Mouse (Mus musculus) monocyte, adult 2 months (primary cell): ENCODE results near the gene Tnfaip2.

Source experiments
- DNase-seq, 2 experiments: peaks; one replicate each; pipeline ENCODE4 v3.0.0; 2022; ENCODE audit warnings: low spot score in 2 of 2, low read depth in 1 of 2

Gene Tnfaip2

DNA sequence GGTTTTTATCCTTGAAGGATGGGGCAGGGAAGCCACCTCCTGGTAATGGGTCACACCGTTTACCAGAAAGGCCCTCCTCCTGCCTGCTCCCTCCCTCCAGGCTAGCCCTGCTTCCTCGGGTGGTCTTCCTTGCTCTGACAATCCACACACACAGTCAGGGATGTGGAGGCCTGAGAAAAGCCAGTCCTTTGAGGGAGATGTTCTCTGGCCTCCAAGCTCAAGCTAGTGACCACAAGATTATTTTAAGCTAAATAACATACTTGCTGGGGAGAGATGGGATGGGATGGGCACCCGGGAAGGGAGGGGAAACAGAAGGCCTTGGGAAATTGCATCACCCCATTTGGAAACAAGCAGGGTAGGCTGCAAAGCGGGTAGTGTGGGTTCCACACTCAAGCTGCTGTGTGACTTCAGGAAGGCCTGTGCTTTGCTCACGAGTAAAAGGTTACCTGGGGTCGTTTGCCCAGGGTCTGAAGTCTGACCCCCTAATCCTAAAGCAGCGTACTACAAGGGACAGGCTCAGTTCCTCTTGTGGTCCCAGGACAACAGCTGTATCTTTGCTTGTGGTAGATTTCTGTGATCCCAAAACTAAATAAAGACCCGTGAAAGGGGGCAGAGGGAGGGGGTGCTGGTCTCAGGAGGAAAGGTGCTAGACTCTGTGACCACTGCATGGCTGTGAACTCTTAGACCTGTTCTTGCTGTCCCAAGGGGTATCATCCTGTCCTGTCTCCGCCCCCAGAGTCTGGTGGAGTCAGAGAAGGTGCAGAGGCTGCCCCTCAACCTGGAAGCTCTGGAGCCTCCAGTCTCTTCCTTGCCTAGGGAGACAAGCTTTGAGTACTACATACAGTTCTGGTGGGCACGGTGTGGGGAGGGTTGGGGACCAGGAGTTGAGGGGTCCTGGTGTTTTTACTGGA lies 1.9 kb downstream of the Tnfaip2 start:
- no peak for DNase-seq

DNA sequence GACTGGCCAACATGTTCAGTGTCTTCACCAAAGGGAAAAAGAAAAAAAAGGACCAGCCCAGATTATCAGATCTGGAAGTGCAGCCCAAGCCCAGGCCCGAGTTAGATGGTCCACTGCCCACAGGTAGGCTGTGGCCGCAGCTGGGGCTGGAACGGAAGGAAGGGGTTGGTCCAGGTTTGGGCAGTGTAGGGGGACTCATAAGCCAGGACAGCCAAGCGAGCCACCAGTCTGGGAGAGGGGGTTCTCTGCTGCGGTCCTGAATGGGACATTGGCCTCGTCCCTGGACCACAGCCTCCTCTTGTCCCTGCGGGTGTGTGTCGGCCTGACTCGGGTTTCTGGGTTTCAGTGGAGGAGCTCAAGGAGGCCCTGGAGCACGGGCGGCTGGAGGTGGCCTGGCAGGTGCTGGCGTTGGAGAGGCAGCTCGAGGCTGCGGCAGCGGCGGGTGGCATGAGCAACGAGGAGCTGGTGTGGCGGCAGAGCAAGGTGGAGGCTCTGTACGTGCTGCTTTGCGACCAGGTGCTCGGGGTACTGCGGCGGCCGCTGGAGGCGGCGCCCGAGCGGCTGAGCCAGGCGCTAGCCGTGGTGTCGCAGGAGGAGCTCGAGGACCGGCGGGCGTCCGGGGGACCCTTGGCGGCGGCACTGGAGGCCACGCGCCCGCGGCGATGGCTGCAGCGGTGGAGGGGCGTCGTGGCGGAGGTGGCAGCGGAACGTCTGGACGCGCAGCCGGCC lies 3.1 kb downstream of the Tnfaip2 start:
- no peak for DNase-seq

DNA sequence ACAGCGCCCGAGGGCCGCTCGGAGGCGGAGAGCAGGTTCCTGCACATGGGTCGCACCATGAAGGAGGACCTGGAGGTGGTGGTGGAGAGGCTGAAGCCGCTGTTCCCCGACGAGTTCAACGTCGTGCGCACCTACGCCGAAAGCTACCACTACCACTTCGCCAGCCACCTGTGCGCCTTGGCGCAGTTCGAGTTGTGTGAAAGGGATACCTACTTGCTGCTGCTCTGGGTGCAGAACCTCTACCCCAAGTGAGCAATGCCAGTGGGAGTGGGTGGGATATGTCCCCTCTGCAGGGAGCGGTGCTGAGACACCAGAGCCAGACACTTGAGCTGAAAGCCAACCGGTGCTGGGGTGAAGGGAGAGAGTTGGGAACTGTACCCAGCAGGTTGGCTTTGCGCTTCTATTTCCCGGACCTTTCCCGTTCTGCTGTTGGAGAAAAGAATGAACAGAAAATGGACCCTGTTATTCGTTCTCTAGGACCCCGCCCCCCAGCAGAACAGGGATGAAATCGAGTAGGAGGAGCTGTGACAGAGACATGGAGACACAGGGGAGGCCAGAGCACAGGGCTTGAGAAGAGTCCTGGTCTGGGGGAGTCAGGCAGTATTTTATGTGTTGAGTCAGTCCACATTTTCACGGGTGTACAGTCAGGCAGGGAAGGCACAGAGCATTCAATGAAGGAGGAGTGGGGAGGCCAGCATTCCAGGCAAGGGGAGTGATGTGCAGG lies 3.8 kb downstream of the Tnfaip2 start:
- DNase-seq: no peak

DNA sequence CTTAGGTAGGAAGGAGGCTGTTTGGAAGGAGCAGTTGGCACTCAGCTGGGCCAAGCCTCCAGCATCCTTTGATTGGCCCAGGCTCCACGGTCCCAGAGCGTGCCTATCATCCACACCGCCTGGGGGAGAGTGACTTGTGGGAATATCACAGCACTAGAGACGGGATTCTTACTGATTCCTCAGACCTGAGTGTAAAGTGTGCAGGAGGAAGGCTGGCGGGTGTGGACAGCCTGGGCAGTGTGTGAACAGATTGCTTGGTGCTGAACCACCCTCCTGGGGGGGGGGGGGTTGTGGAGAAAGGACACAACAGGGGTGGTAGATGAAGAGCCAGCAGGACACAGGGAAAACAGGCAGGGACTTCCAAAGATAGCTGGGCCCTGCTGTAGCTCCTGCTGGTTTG lies 4.5 kb downstream of the Tnfaip2 start:
- DNase-seq: no peak

DNA sequence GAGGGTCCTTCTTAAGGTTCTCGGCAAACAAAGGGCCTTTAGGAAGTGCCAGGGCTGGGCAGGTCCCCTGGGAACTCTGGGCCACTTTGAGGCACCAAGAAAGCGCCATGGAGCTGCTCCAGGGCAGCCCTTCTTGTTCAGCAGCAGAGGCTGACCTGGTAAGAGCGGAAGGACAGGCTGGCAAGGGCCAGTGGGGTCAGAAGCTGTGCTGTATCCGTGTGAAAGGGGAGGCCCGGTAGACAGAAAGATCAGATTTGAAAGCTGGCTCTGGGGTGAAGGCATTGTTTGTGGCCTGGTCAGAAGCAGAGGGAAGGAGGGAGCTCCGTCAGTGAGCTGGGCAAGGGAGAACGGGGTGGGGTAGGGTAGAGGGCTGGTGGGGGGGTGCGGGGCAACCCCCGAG lies 5.1 kb downstream of the Tnfaip2 start:
- DNase-seq: no peak

DNA sequence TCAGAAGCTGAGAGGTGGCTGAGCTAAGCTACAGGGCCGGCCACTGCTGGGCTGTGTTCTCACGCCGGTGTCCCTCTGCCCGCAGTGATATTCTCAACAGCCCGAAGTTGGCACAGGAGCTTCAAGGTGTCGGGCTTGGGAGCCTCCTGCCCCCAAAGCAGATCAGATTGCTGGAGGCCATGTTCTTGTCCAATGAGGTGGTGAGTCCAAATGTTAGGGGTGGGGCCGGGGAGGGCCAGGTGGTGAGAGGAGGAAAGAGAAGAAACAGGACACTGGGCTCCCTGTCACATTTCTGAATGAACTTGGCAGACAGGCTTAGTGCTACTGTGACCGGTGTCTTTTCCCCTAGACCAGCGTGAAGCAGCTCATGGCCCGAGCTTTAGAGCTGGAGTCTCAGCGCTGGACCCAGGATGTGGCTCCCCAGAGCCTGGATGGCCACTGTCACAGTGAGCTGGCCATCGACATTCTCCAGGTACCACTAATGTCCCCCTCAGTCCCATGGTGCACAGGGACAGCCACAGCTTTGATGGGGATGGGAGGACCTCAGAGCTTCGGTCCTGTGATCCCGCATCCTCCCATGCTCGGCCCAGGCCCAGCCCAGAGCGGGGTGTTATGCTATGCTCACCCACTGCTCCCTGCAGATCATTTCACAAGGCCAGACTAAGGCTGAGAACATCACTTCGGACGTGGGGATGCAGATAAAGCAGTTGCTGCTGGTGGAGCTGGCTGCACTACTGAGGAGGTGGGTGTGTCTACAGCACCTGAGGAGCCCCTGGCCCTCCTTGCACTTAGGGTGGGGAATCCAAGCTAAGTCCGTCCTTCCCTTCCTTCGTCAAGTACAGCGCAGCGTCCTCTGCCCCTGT lies 5.9 kb downstream of the Tnfaip2 start:
- DNase-seq: no peak

DNA sequence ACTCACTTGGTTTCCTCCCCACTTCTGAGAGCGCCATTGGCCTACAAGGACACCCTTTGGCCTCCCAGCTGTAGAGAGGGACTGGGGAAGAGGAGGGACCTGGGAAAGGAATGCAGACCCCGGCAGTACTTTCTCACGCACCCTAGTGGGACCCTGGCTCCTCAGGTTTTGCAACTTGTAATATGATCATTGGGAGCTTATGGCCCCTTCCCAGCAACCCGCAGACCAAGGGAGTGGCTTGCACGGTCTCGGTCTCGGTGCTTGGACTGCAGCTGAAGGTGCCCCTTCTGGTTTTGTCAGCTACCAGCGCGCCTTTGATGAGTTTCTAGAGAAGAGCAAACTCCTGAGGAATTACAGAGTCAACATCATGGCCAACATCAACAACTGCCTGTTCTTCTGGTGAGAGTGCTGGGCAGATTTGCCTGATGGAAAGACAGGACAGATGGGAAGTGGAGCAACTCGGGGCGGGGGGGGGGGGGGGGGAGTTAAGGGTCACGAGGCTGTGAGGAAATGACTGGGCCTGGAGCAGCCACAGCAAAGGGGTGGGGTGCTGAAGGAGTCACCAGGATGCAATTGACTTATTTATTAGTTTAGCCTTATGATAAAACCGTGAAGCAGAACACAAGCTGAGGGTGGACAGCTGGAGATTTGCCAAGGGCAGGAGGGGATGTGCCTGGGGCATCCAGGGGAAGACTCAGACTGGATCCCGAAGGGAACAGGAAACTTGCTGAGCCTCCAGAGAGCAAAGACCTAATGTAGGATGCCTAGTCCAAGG lies 6.8 kb downstream of the Tnfaip2 start:
- no peak for DNase-seq

DNA sequence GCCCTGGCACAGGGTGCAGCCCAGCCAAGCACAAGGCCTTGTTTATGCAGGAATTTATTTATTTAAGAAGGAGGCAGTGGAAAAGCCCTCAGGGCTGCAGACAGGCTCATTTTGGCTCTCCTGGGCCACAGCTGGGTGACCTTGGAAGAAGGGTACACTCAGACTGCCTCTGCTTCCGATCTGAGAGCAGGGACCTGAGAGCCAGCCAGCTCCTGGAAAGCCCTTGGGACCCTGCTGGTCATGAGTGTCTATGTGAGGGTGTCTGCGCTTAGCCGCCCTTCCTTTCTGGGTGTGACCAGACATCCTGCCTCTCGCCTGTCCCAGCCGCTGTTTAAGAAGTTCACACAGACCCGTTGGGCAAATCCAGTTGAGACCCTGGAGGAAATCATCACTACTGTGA lies 8.1 kb downstream of the Tnfaip2 start:
- DNase-seq: no peak

DNA sequence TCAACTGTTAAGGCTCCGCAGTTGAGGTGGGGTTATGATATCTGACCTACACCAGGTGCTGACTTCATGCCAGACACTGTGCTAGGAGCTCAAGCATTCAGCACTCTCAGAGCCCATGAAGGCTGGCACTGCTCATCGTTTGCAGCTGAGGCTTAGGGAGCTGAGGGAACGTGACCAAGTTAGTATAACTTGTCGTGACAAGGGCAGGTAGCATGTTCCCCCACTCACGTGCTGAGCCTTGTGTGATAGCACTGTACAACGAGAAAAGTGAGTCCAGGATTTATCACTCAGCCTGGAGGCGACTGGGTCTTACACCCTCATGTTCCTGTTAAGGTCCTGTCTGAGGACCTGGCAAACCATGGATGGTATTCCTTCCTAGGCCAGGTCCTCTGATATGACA lies 9.3 kb downstream of the Tnfaip2 start:
- no peak for DNase-seq

DNA sequence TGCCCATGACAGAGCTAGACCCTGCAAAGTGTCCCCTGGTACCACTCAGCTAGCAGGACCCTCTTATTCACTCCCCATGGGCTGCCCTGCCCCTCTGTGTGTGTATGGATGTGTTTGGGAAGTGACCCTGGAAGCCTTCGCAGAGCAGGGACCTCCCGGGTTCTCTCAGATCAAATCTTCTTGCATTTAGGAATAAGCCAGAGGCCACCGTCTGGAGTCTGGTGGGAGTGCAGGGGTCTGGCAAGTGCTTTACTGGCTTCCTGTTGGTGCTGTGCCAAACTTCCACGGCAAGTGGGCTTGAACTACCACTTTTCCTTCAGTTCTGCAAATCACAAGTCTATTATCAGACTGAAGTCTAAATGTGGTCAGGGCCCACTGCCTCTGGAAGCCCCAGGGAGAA lies 11.8 kb downstream of the Tnfaip2 start:
- DNase-seq: no peak

DNA sequence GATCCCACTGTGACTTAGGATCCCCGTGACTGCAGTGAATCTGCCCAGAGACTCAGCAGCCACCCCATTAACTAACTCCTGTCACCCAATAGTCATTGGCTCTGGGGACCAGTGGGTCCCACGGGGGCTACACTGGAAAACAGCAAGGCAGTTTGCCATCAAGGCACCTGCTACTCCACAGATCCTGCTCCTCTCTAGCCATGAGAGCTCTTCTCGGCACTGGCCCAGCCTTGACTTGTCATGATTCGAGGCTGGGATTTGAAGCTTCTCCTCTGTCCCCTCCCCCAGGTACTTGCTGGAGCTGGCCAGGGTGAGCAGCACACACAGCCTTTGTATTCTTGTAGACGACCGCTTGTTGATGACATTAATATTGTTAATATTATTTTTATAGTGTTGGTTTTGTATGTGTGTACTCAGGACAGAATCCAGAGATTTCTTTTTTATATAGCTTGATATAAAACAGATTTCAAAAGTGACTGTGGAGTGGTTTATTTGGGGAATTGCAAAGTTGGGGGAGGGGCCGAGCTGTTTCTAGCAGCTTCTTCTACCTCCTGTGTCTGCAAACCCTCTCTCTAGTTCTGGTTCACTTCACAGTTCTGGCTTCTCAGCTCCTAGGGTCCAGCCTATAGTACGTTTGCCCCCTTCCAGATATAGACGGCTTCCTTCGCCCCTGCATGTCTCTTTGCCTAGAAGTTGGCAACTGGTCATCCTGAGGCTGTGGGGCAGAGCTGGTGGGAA lies 12.4 kb downstream of the Tnfaip2 start:
- no peak for DNase-seq

DNA sequence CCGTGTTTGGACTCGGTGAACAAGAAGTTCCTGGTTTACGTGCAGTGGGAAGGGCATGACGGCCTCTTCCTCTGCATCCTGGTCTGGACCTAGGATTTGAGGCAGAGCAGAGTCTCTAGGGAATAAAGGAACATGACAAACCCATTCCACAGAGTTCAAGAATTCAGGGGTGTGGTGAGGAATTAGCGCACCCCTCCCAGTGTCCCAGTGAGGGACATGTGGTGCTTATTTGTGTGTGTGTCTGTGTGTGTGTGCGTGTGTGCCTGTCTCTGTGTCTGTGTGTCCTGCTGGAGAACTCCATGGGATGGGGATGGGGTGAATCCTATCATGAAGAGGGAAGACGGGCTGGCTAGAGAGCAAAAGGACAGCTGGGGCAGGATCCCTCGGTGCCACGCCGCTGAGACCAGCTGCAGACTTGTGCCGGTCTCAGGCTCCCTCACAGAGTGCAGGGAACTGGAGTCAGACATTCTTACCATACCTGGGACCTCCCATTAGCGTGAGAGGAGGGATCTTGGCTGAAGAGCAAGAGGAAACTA lies 13.1 kb downstream of the Tnfaip2 start:
- no peak for DNase-seq

DNA sequence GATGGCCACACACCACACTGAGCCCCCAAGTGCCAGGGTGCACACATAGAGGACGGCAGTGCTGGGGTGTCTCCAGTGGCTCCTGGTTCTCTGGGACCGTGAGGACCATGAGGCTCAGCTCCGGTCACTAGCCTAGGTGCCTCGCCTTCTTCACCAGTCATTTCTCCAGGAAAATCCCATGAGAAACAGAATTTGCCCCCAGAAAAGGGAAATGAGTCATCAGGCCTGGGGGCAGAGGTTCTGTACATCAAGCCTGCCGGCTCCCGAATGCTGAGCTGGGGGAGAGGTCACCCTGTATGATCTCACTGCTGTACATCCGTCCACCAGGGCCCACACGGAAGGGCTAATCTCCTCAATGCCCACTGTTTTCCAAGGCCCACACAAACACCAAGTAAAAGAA lies 13.6 kb downstream of the Tnfaip2 start:
- DNase-seq: no peak

DNA sequence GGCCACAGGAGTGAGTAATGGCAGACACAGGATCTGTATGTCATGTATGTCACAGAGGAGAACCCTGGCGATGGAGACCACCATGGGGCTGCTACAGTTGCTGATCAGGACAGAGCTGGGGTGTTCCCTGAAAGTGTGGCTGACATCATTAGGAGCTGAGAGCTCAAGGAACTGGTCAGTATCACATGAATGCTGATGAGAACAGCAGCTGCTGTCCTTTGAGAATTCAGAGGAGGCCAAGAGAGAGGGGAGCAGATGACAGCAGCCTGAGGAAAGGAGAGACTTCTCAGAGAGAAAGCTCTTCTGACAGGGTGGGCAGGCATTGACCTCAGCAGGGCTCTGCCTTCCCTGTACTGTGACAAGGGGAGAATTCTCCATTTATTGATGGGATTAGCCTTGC lies 15.5 kb downstream of the Tnfaip2 start:
- no peak for DNase-seq

DNA sequence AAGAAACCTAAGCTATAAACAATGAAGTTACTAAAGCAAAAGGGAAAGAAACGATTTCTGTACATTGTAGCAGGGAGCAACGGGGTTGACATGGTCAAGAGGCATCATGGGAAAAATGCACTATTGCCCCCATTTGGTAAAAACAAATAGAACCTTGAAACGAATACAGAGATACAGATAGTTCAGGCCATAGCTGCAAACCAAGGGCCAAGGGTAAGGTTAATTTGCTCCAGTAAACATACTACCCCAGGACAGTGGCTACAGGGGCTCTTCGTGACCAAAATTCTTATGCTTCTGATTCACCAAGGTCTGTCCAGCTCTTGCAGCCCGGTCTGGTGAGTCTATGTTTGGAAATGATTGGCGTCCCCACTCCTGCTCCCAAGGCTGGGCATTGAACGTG lies 21.3 kb downstream of the Tnfaip2 start:
- no peak for DNase-seq

DNA sequence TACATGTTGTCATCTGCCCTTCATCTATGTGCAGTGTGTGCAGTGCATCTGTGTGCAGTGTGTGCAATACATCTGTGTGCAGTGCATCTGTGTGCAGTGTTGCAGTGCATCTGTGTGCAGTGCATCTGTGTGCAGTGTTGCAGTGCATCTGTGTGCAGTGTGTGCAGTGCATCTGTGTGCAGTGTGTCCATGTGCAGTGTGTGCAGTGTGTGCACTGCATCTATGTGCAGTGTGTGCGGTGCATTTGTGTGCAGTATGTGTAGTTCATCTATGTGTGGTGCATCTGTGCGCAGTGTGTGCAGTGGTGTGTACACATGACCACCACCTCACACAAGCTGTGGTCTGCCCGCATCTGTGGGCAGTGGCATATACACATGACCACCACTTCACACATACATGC lies 24.1 kb downstream of the Tnfaip2 start:
- DNase-seq: no peak

DNA sequence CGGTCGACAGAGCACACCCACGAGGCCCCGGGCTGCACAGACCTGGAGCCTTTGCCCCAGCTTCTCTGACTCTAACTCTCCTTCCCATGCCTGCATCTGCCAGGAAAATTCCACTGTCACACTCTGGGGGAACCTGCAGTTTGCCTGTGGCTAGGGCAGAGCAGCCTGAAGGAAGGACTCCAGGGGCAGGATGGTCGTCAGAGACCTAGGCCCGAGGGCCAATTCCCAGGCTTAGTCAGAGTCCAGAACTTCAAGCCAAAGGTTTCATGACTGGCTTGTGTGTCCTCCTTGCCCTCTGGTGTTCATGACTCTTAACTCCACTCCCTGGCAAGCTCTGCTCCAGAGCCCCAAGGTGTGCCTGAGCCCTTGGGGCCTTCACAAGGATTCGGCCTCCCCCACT lies 25.9 kb downstream of the Tnfaip2 start:
- DNase-seq: no peak

DNA sequence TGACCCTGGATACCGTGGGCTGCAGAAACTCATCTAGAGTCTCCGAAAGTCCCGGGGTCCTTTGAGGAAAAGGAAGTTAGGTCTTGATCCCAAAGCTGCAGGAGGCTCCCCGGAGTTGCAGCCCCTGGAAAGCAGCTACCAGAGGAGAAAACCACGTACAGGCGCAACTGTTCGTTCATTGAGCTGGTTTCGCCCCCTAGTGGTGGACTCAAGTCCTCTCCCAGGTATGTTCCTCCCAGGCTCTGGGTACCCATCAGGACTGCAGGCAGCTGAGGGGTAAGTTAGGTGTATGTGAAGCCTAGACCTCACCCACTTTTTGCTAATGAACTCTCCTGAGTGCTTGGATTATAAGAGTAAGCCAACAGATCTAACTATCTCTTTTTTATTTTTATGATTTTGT lies 27.2 kb downstream of the Tnfaip2 start:
- DNase-seq: peak in 1 of 2 experiments; percentile 39

DNA sequence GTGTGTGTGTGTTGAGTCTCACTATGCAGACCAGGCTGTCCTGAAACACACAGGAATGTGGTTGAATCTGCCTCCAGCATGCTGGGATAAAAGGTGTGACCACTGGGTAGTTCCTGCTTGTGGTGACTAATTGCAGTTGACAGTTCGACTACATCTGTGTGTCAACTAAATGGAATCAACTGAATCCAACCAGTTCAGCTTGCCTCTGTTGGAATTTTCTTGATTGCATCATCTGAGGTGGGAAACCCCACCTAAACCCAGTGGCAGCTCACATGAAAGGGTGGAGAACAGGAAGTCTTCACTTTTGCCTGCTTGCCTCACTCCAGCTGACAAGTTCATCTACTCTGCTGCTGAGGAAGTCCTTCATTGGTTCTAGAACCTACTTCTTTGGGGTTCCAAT lies 28.9 kb downstream of the Tnfaip2 start:
- DNase-seq: peak; percentile 24 to 35
